Comparison of ENCODE assay signal across 8 mouse cellular contexts in the genomic region with DNA sequence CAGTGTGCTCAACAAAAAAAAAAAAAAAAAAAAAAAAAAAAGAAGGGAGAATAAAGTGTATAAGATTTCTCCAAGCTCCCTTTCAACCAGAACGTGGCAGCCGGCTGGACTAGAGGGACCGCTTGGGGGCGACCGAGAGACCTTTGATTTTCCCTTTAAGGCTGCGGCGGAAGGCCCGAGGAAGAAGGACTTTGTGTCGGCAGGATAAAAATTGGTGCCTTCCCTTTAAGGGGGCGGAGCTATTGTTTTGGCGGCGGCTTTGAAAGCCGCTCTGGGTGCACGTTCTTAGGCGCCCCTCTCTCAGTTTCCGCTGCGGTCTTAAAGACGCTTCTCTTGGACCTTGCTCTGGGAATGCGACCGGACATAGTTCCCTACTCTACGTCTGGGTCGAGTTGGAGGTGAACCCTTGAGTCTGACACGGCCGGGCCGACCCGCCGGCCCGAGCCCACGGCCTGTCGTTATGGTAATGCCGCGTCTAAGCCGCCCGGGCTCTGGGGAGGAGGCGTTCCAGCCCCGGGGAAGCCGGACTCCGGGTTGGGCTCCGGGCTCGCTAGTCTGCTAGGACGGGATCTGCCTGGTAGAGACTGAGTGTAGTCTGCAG. TPM values are rescaled to one million over a fixed set of nuclear protein-coding genes. Genes with fewer than 3 reads are reported as not detected.
DNase-seq lines count a peak whose midpoint lies in the region; ATAC-seq lines count a peak whose summit lies in the region.

A gene (plus strand): TSS at position 253 of the 601 bp plus-strand sequence.

- peak within 1 kb of the TSS; percentile 82 for H3K9ac ChIP-seq in intestine, embryonic 16.5 days (ENCODE audit: low read depth, low read length)

- peak within 1 kb of the TSS; percentile 87 for H3K4me2 ChIP-seq in intestine, embryonic 16.5 days (ENCODE audit: low read depth, low read length)

- no peaks in the 10 kb centered on the region for H3K9me3 ChIP-seq in intestine, embryonic 16.5 days (ENCODE audit: control insufficient read depth, low read length)
- H3K9me3 ChIP-seq in midbrain, embryonic 10.5 days (replicated peaks) = no peaks in the 10 kb centered on the region

- peaks cover 22% of the 10 kb centered on the region for H3K4me1 ChIP-seq in intestine, embryonic 16.5 days (ENCODE audit: control insufficient read depth, insufficient read depth, low read length)
- peaks cover 33% of the 10 kb centered on the region for H3K4me1 ChIP-seq in midbrain, embryonic 10.5 days

- peak within 1 kb of the TSS; percentile 51; the same call in 1 of the 2 replicates for H3K27ac ChIP-seq in intestine, embryonic 16.5 days (ENCODE audit: low read length)
- peak within 1 kb of the TSS; percentile 87 for H3K27ac ChIP-seq in midbrain, embryonic 10.5 days (replicated peaks)

- peak; percentile 68 for ATAC-seq in intestine, embryonic 16.5 days

- DNase-seq in adrenal gland, postnatal 10 days = peak; percentile 95
- peak; percentile 99 for DNase-seq in embryo, embryonic 9.5 days (ENCODE audit: extremely low spot score)
- peak; percentile 83 to 92 for DNase-seq in gastrocnemius, postnatal 4 days (ENCODE audit: low spot score in 2 of 2)
- peak; percentile 86 to 90 for DNase-seq in left cerebral cortex, postnatal 36 days (ENCODE audit: low spot score in 2 of 2)
- DNase-seq in midbrain, embryonic 10.5 days (ENCODE audit: low spot score) = peak; percentile 96
- DNase-seq in right cerebral cortex, postnatal 36 days (ENCODE audit: low spot score in 2 of 2) = peak; percentile 82 to 85
- DNase-seq in urinary bladder, postnatal 4 days (ENCODE audit: low spot score in 2 of 2) = peak; percentile 82 to 94

- H3K4me3 ChIP-seq in intestine, embryonic 16.5 days (ENCODE audit: low read length) = peak within 1 kb of the TSS; percentile 84
- peak within 1 kb of the TSS; percentile 86 for H3K4me3 ChIP-seq in midbrain, embryonic 10.5 days

- intact Hi-C loops in left cerebral cortex, postnatal 36 days (cut with DNase I) = no loop called here

- WGBS in intestine, embryonic 16.5 days = under 1% methylated on average over 41 of the region's 41 CpGs
- WGBS in midbrain, embryonic 10.5 days = under 1% methylated on average over 41 of the region's 41 CpGs

- H3K36me3 ChIP-seq in intestine, embryonic 16.5 days (ENCODE audit: control insufficient read depth, insufficient read depth, low read length) = peaks cover 3% of the 10 kb centered on the region; the same call in 1 of the 2 replicates
- peaks cover 29% of the 10 kb centered on the region for H3K36me3 ChIP-seq in midbrain, embryonic 10.5 days

- H3K27me3 ChIP-seq in intestine, embryonic 16.5 days (replicated peaks; ENCODE audit: control insufficient read depth, insufficient read depth, low read length) = no peaks in the 10 kb centered on the region
- peaks cover 13% of the 10 kb centered on the region for H3K27me3 ChIP-seq in midbrain, embryonic 10.5 days (ENCODE audit: low read depth, poor library complexity, severe bottlenecking)

RNA-seq across cellular contexts. Expression of the gene that starts here (rescaled TPM):
- total RNA-seq in adrenal gland, postnatal 10 days (2021) = 1 to 10 TPM; 1.9 to 4.5 TPM
- total RNA-seq in gastrocnemius, postnatal 4 days (2021) = 1 to 10 TPM; 2.3 to 2.6 TPM
- polyA plus RNA-seq in intestine, embryonic 16.5 days (2015; fragmentation: Nextera tagmentation; extraction: Ambion mirVana) = 12.4 and 15.9 TPM in 2 replicates
- 1 to 10 TPM; 1.2 TPM for total RNA-seq in left cerebral cortex, postnatal 36 days (2021)
- polyA plus RNA-seq in midbrain, embryonic 10.5 days (2016; fragmentation: Nextera tagmentation; extraction: Ambion mirVana) = 25.8 and 27.3 TPM in 2 replicates

Comparison
In these comparisons a context has a peak if more than half of its experiments do, and no peak if none do; other contexts are left out.
1. Peak in every context shown above with its lines: DNase-seq, ATAC-seq, H3K4me3 ChIP-seq and H3K27ac ChIP-seq.